Mouse (Mus musculus) C2C12 (cell line): ENCODE data around the gene F7.

ENCODE experiments used
- CEBPB ChIP-seq: IDR thresholded peaks from one replicate; pipeline ENCODE4 v1.6.1; 2011; ENCODE audit warnings: low read depth, mild to moderate bottlenecking, control low read depth, moderate library complexity
- CTCF ChIP-seq: IDR thresholded peaks from one replicate; pipeline ENCODE4 v1.5.1; 2011; ENCODE audit not compliant: control insufficient read depth, insufficient read depth, insufficient read length
- FOSL1 ChIP-seq: IDR thresholded peaks from one replicate; pipeline ENCODE4 v1.8.0; 2011; ENCODE audit warnings: mild to moderate bottlenecking, low read length; ENCODE audit not compliant: poor library complexity, insufficient read depth, severe bottlenecking
- MAX ChIP-seq: IDR thresholded peaks from one replicate; pipeline ENCODE4 v1.6.1; 2011; ENCODE audit warnings: mild to moderate bottlenecking, control low read depth
- USF1 ChIP-seq: IDR thresholded peaks from one replicate; pipeline ENCODE4 v1.6.1; 2011; ENCODE audit warnings: low read depth, mild to moderate bottlenecking, control low read depth, moderate library complexity

DNA sequence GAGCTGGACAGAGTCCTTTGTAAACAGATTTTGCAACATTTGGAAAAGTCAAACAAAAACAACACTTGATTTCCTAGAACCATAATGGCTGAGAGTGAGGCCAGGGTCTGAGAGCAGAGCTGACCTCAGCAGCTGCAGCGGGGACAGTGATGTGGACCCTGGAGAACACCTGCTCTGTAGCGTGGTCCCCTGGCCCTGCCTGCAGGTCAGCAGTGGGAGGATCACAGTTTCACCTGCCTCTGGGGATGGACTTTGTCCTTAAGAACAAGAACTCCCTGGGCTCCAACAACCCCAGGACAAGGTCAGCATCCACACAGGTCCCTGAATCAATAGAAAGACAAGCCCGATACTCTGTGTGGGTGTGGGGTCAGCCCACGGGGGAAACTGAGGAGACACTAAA, 31.5 kb downstream of the F7 start:
- TF ChIP-seq CTCF (no peak), FOSL1 (no peak), USF1 (no peak), MAX (no peak), CEBPB (no peak)
